8 mouse cellular contexts compared by ENCODE assay signal in the genomic region with DNA sequence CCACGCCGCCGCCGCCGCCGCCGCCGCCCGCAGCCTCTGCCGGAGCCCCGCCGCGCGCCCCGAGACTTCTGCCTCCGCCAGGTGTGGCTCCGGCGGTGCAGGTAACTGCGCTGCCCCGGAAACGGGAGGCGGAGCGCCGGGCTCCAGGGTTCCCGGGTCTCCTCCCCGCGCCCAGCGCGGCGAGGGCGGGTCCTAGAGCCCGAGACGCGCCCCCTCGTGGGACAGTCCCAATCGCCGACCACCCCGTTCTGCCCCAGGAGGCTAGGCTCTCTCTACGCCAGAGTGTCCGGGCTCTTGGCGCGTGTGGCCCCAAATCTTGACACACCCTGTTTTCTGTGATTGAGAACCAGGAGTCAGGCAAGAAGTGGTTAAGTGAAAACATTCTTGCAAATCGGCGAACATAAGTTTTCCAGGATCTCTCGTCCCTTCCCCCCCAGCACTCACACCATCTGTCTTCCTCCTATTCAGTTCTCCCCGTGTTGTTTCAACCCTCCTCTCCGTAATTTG. TPM values are rescaled to one million over a fixed set of nuclear protein-coding genes. Genes with fewer than 3 reads are reported as not detected.
DNase-seq lines count a peak whose midpoint lies in the region; ATAC-seq and TF ChIP-seq lines count a peak whose summit lies in the region.

A gene (minus strand): TSS at position 117 of the 507 bp plus-strand sequence.

- ATAC-seq in heart, postnatal 0 days (ENCODE audit: insufficient read depth, low read depth): 0 out of 2 replicates have a peak, but pooled peaks have one; percentile 34
- peak; percentile 84 for ATAC-seq in liver, embryonic 16.5 days (ENCODE audit: low read depth)
- ATAC-seq in monocyte, adult 5-6 weeks (replicated peaks; ENCODE audit: insufficient number of reproducible peaks, low FRiP score, low TSS enrichment, poor library complexity, severe bottlenecking): no peak

- no peaks in the 10 kb centered on the region for H3K9me3 ChIP-seq in heart, embryonic 10.5 days
- H3K9me3 ChIP-seq in heart, postnatal 0 days (replicated peaks; ENCODE audit: control insufficient read depth, low read length): no peaks in the 10 kb centered on the region
- no peaks in the 10 kb centered on the region for H3K9me3 ChIP-seq in liver, embryonic 16.5 days (replicated peaks; ENCODE audit: control insufficient read depth, low read length)

- H3K9ac ChIP-seq in heart, postnatal 0 days (replicated peaks; ENCODE audit: low read depth, low read length): peak within 1 kb of the TSS; percentile 57
- H3K9ac ChIP-seq in liver, embryonic 16.5 days (ENCODE audit: low read depth, low read length): peak within 1 kb of the TSS; percentile 45

- H3K4me1 ChIP-seq in heart, embryonic 10.5 days: peaks cover 30% of the 10 kb centered on the region
- H3K4me1 ChIP-seq in heart, postnatal 0 days (ENCODE audit: control insufficient read depth, insufficient read depth): no peaks in the 10 kb centered on the region
- H3K4me1 ChIP-seq in liver, embryonic 16.5 days (ENCODE audit: control insufficient read depth, low read depth, low read length): no peaks in the 10 kb centered on the region; the same call in 1 of the 2 replicates

- TF ChIP-seq EP300 in heart, postnatal 0 days (IDR thresholded peaks at IDR 0.05; ENCODE audit: low read depth): no peak

- peak within 1 kb of the TSS; percentile 85 for H3K27ac ChIP-seq in heart, embryonic 10.5 days
- no peak within 1 kb of the TSS for H3K27ac ChIP-seq in heart, postnatal 0 days (ENCODE audit: low read depth)
- no peak within 1 kb of the TSS for H3K27ac ChIP-seq in liver, embryonic 16.5 days (ENCODE audit: low read length)

- H3K36me3 ChIP-seq in heart, embryonic 10.5 days: no peaks in the 10 kb centered on the region
- no peaks in the 10 kb centered on the region for H3K36me3 ChIP-seq in heart, postnatal 0 days (replicated peaks; ENCODE audit: control insufficient read depth, insufficient read depth, low read length)
- no peaks in the 10 kb centered on the region for H3K36me3 ChIP-seq in liver, embryonic 16.5 days (ENCODE audit: control insufficient read depth, insufficient read depth)

- 5% methylated on average over 47 of the region's 47 CpGs for WGBS in heart, embryonic 10.5 days
- 2% methylated on average over 44 of the region's 47 CpGs for WGBS in heart, postnatal 0 days
- WGBS in liver, embryonic 16.5 days (ENCODE audit: insufficient replicate concordance): under 1% methylated on average over 42 of the region's 47 CpGs

- DNase-seq in heart, embryonic 10.5 days (ENCODE audit: low spot score): no peak
- DNase-seq in heart, postnatal 25 days (ENCODE audit: low spot score): no peak
- DNase-seq in embryo, embryonic 10.5 days (ENCODE audit: low spot score): peak; percentile 85
- DNase-seq in heart, postnatal 0 days (ENCODE audit: low spot score): no peak
- peak; percentile 83 to 89 for DNase-seq in kidney, postnatal 36 days
- peak; percentile 29 for DNase-seq in ovary, postnatal 10 days (ENCODE audit: low spot score)

- intact Hi-C loops in heart, postnatal 25 days (cut with DNase I): no loop called here

- peaks cover 63% of the 10 kb centered on the region for H3K27me3 ChIP-seq in heart, embryonic 10.5 days (ENCODE audit: insufficient read depth, poor library complexity, severe bottlenecking)
- H3K27me3 ChIP-seq in heart, postnatal 0 days (ENCODE audit: control insufficient read depth, insufficient read depth, low read length): peaks cover 29% of the 10 kb centered on the region
- H3K27me3 ChIP-seq in liver, embryonic 16.5 days (ENCODE audit: control insufficient read depth, insufficient read depth, low read depth, low read length): peaks cover 29% of the 10 kb centered on the region

- H3K4me2 ChIP-seq in heart, postnatal 0 days (ENCODE audit: low read depth, low read length): peak within 1 kb of the TSS; percentile 100
- H3K4me2 ChIP-seq in liver, embryonic 16.5 days (ENCODE audit: low read depth, low read length): peak within 1 kb of the TSS; percentile 53

- H3K4me3 ChIP-seq in heart, embryonic 10.5 days: peak within 1 kb of the TSS; percentile 84
- H3K4me3 ChIP-seq in heart, postnatal 0 days (ENCODE audit: low read depth, low read length): peak within 1 kb of the TSS; percentile 74
- H3K4me3 ChIP-seq in liver, embryonic 16.5 days (ENCODE audit: low read depth, low read length): peak within 1 kb of the TSS; percentile 60

- TF ChIP-seq CTCF in heart, postnatal 0 days (IDR thresholded peaks at IDR 0.05; ENCODE audit: low read depth): no peak

RNA-seq across cellular contexts. Expression of the gene that starts here (rescaled TPM):
- polyA plus RNA-seq in heart, embryonic 10.5 days (2016; fragmentation: Nextera tagmentation; extraction: Ambion mirVana): 3.0 and 3.9 TPM in 2 replicates
- 1 to 10 TPM; 1.3 to 1.5 TPM for total RNA-seq in heart, postnatal 25 days (2021)
- 0.89 and 1.6 TPM in 2 replicates for total RNA-seq in heart, postnatal 0 days (2014; rRNA removed; ENCODE audit: low replicate concordance)
- polyA plus RNA-seq in heart, postnatal 0 days (2015; fragmentation: Nextera tagmentation; extraction: Ambion mirVana): 0.31 and 0.69 TPM in 2 replicates
- polyA plus RNA-seq in liver, embryonic 16.5 days (2015; fragmentation: Nextera tagmentation; extraction: Ambion mirVana): 0.98 and 1.1 TPM in 2 replicates
- total RNA-seq in monocyte, adult 5-6 weeks (2017): 0.19 TPM in 1 of 3 replicates, not detected in the others

Comparison
In these comparisons a context has a peak if more than half of its experiments do, and no peak if none do; other contexts are left out.
1. DNase-seq: peak in embryo, embryonic 10.5 days (single experiment), kidney, postnatal 36 days (2 of 2) and ovary, postnatal 10 days (single experiment); none in heart, embryonic 10.5 days (single experiment), heart, postnatal 25 days (single experiment) and heart, postnatal 0 days (single experiment).
2. Peak in every context shown above with its lines, with median percentiles within 50 percentile points of each other: H3K4me3 ChIP-seq.